Mouse (Mus musculus) cortical plate, adult 2 months (tissue): Measurements from ENCODE around the gene Zfp141.

Source experiments
- CTCF ChIP-seq: fragments of 200-500 bp; IDR thresholded peaks from 2 replicates; pipeline ENCODE4 v1.5.1; 2011; ENCODE audit warnings: mild to moderate bottlenecking, control low read depth, low read length; ENCODE audit not compliant: insufficient read depth; ENCODE audit errors: extremely low read depth
- POLR2A ChIP-seq: fragments of 200-500 bp; IDR thresholded peaks from 2 replicates; pipeline ENCODE4 v1.6.1; 2011; ENCODE audit warnings: mild to moderate bottlenecking, low read length, control low read depth; ENCODE audit not compliant: insufficient read depth; ENCODE audit errors: extremely low read depth

DNA sequence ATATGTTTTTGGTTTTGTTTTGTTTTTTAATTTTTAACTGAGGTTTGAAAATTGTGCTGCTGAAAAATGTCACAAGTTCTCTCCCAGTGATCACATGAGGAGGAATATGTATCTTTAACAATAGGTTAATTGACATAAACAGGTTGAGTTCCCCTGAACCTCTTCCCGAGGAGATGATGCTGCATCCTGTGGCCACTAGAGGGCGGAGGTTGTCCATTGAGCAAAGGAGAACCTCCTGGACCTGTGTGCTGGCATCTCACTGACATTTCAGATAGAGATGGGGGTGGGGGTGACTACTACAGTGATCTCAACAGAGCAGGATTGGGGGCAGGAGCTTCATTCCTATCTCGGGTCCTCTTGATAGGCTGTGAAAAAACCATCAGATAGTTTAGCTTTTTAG lies 54.9 kb downstream of the Zfp141 start:
- TF ChIP-seq CTCF (no peak), POLR2A (no peak)
